Mouse (Mus musculus): ENCODE results near the gene Cer1. TPM values are rescaled to one million over a fixed set of nuclear protein-coding genes. Genes with fewer than 3 reads are reported as not detected.

Gene Cer1
- polyA plus RNA-seq, 1 experiment from 2014 or later = 0.05 TPM

DNA sequence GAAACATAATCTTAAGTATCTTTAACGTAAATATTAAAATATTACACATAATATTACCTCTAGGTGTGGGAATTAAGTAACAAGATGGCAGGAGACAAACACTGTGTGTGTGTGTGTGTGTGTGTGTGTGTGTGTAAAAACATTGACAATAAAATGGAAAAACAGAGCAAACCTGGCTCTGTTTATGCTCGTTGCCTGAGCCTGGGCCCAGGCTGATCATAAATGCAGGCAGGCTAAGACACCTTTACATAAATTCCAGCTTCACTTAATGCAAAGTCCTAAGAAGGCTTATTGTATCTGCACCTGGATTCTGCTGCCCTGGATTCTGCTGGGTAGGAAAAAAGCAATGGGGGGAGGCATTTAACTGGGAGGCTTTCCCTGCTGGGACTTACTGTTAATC, 6.6 kb upstream of the Cer1 start:
- ATAC-seq (ENCODE audit: low FRiP score, low TSS enrichment) = no peak
- no peak overlapping the region for H3K27ac ChIP-seq (replicated peaks)
- TF ChIP-seq EP300 (optimal IDR thresholded peaks at IDR 0.05) = no peak
- TF ChIP-seq CTCF (IDR thresholded peaks at IDR 0.05; ENCODE audit: low read depth) = no peak
- 61% methylated on average over 2 of the region's 2 CpGs for WGBS
- DNase-seq (ENCODE audit: low spot score) = no peak
- no peak overlapping the region for H3K4me3 ChIP-seq (ENCODE audit: low read depth, low read length)
- H3K27me3 ChIP-seq (ENCODE audit: control insufficient read depth, insufficient read depth, low read length) = no peaks in the 10 kb centered on the region
- H3K9me3 ChIP-seq (ENCODE audit: control insufficient read depth, low read length) = no peaks in the 10 kb centered on the region
- no peaks in the 10 kb centered on the region for H3K36me3 ChIP-seq (ENCODE audit: control insufficient read depth, insufficient read depth, low read length)
- H3K9ac ChIP-seq (ENCODE audit: low read length) = no peak overlapping the region
- no peak overlapping the region for H3K4me2 ChIP-seq (replicated peaks; ENCODE audit: low read depth)
- no peaks in the 10 kb centered on the region for H3K4me1 ChIP-seq (replicated peaks; ENCODE audit: control insufficient read depth, insufficient read depth)

DNA sequence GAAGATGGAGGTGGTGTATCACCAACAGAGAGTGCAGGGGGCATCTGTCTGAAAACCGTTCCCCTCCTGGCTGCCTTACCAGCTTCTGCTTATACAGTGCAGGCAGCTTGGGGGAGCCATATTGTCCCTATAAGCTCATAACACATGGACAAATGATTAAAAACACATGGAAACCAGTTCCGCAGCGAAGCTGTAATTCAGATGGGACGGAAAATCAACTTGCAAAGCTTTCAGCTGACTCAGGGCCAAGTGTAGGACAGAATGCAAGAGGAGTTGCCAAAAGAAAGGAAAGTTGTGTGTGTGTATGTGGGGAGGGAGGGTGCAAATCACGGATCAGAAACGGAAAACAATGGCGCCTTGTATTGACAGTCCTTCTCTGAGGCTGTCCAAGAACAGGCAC, 6.1 kb upstream of the Cer1 start:
- DNase-seq (ENCODE audit: low spot score) = no peak

DNA sequence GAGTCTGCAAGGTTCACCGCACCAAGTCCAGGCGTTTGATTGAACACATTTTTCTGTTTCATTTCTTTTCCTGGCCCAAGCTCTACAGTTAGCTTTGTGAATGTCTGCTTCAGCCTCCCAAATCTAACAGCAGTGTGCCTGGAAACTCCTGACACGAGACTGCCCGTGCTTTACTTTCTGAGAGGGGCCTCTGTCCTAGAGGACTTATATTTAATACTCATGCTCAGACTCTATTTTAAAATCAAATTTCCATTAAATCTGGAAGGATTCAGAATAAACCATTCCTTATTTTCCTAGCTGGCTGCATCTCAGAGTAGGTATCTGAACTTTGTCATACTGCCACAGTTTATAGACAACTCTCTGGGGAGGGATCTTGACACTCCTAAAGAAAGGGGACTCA, 5.6 kb upstream of the Cer1 start:
- no peaks in the 10 kb centered on the region for H3K27me3 ChIP-seq (ENCODE audit: control insufficient read depth, insufficient read depth, low read length)
- H3K36me3 ChIP-seq (ENCODE audit: control insufficient read depth, insufficient read depth, low read length) = no peaks in the 10 kb centered on the region
- TF ChIP-seq CTCF (IDR thresholded peaks at IDR 0.05; ENCODE audit: low read depth) = no peak
- TF ChIP-seq EP300 (optimal IDR thresholded peaks at IDR 0.05) = no peak
- peak overlapping the region; percentile 30; the same call in 1 of the 2 replicates for H3K27ac ChIP-seq (replicated peaks)
- H3K4me3 ChIP-seq (ENCODE audit: low read depth, low read length) = no peak overlapping the region
- WGBS = 60% methylated on average over 4 of the region's 4 CpGs
- H3K4me1 ChIP-seq (replicated peaks; ENCODE audit: control insufficient read depth, insufficient read depth) = no peaks in the 10 kb centered on the region
- H3K9me3 ChIP-seq (ENCODE audit: control insufficient read depth, low read length) = no peaks in the 10 kb centered on the region
- DNase-seq (ENCODE audit: low spot score) (no peak), ATAC-seq (ENCODE audit: low FRiP score, low TSS enrichment) (no peak)
- no peak overlapping the region for H3K4me2 ChIP-seq (replicated peaks; ENCODE audit: low read depth)
- H3K9ac ChIP-seq (ENCODE audit: low read length) = no peak overlapping the region

More for the DNA sequence above, 6.1 kb upstream of the Cer1 start:
- H3K4me2 ChIP-seq (replicated peaks; ENCODE audit: low read depth) = no peak overlapping the region; the same call in 1 of the 2 replicates
- H3K27ac ChIP-seq (replicated peaks) = 0 out of 2 replicates have a peak overlapping the region, but pooled peaks have one; percentile 30
- H3K27me3 ChIP-seq (ENCODE audit: control insufficient read depth, insufficient read depth, low read length) = no peaks in the 10 kb centered on the region
- H3K9ac ChIP-seq (ENCODE audit: low read length) = no peak overlapping the region
- whole genome bisulfite sequencing = 41% methylated on average over 7 of the region's 7 CpGs
- no peaks in the 10 kb centered on the region for H3K9me3 ChIP-seq (ENCODE audit: control insufficient read depth, low read length)
- no peak for ATAC-seq (ENCODE audit: low FRiP score, low TSS enrichment)
- no peaks in the 10 kb centered on the region for H3K36me3 ChIP-seq (ENCODE audit: control insufficient read depth, insufficient read depth, low read length)
- no peaks in the 10 kb centered on the region for H3K4me1 ChIP-seq (replicated peaks; ENCODE audit: control insufficient read depth, insufficient read depth)
- TF ChIP-seq CTCF (IDR thresholded peaks at IDR 0.05; ENCODE audit: low read depth) = peak; percentile 23
- TF ChIP-seq EP300 (optimal IDR thresholded peaks at IDR 0.05) = no peak
- H3K4me3 ChIP-seq (ENCODE audit: low read depth, low read length) = no peak overlapping the region

DNA sequence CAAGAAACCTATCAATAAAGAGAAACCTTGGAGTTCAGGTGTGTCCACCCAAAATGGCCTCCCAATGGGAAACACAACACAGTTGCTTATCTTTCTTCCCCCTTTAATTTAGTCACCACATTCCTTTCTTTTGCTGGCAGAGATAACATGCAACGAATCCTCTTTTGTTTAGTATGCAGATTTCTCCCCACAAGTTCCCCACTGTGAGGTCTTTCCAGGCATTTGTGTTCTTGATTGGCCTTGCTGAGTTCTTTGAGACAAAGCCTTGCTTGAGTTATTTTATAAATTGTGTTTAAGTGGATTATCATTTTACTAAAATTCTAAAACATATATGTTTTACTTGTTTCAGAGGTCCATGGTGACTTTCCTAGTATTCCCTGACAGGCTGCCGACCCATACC, 1.2 kb upstream of the Cer1 start:
- no peaks in the 10 kb centered on the region for H3K27me3 ChIP-seq (ENCODE audit: control insufficient read depth, insufficient read depth, low read length)
- no peak overlapping the region for H3K4me2 ChIP-seq (replicated peaks; ENCODE audit: low read depth)
- ATAC-seq (ENCODE audit: low FRiP score, low TSS enrichment) (no peak), DNase-seq (ENCODE audit: low spot score) (no peak)
- H3K4me1 ChIP-seq (replicated peaks; ENCODE audit: control insufficient read depth, insufficient read depth) = no peaks in the 10 kb centered on the region
- H3K36me3 ChIP-seq (ENCODE audit: control insufficient read depth, insufficient read depth, low read length) = no peaks in the 10 kb centered on the region
- TF ChIP-seq EP300 (optimal IDR thresholded peaks at IDR 0.05) = no peak
- no peak for TF ChIP-seq CTCF (IDR thresholded peaks at IDR 0.05; ENCODE audit: low read depth)
- WGBS = 63% methylated on average over 2 of the region's 2 CpGs
- no peak overlapping the region for H3K9ac ChIP-seq (ENCODE audit: low read length)
- H3K9me3 ChIP-seq (ENCODE audit: control insufficient read depth, low read length) = no peaks in the 10 kb centered on the region
- H3K4me3 ChIP-seq (ENCODE audit: low read depth, low read length) = no peak overlapping the region
- H3K27ac ChIP-seq (replicated peaks) = no peak overlapping the region

DNA sequence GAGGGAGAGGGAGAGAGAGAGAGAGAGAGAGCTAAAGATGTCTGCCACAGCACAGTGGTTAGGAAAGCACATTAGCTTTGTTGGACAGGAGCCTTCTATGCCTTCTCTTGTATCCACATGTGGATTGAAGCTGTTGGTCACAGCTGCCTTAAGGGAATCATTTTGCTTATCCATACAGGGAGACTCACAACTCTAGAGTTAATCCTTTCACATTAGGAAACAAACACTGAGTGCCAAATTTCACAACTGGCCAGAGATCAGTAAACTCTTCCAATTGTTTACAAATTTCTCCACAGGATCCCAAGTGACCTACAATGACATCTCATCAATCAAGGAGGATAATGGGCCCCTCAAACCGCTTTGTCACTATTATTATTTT, 576 bp upstream of the Cer1 start:
- H3K4me1 ChIP-seq (replicated peaks; ENCODE audit: control insufficient read depth, insufficient read depth) = no peaks in the 10 kb centered on the region
- WGBS = 44% methylated on average over 1 of the region's 1 CpGs
- no peaks in the 10 kb centered on the region for H3K27me3 ChIP-seq (ENCODE audit: control insufficient read depth, insufficient read depth, low read length)
- no peak for DNase-seq (ENCODE audit: low spot score)
- no peaks in the 10 kb centered on the region for H3K9me3 ChIP-seq (ENCODE audit: control insufficient read depth, low read length)
- H3K9ac ChIP-seq (ENCODE audit: low read length) = no peak overlapping the region
- H3K4me2 ChIP-seq (replicated peaks; ENCODE audit: low read depth) = no peak overlapping the region
- no peak for ATAC-seq (ENCODE audit: low FRiP score, low TSS enrichment)
- H3K36me3 ChIP-seq (ENCODE audit: control insufficient read depth, insufficient read depth, low read length) = no peaks in the 10 kb centered on the region
- no peak overlapping the region for H3K27ac ChIP-seq (replicated peaks)
- TF ChIP-seq CTCF (IDR thresholded peaks at IDR 0.05; ENCODE audit: low read depth) (no peak), EP300 (optimal IDR thresholded peaks at IDR 0.05) (no peak)
- H3K4me3 ChIP-seq (ENCODE audit: low read depth, low read length) = no peak overlapping the region

DNA sequence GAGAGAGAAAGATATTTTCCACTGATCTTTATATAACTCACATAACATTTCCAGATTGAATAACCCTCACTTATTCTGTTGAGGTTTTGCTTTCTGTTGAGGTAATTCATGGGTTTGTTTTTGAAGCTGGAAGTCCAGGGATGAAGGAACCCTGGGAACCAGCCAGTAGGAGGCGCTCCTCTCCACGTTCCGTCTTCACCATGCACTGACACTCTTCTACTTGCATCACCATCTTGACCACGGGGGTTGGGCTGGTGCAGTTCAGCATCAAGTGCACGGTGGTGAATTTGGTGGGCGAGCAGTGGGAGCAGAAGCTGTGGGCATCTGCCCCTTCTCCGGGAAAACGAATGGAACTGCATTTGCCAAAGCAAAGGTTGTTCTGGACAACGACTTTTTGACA, 2.4 kb downstream of the Cer1 start:
- Histone ChIP-seq H3K27me3 (ENCODE audit: control insufficient read depth, insufficient read depth, low read length) (no peaks in the 10 kb centered on the region), H3K36me3 (ENCODE audit: control insufficient read depth, insufficient read depth, low read length) (no peaks in the 10 kb centered on the region), H3K9me3 (ENCODE audit: control insufficient read depth, low read length) (no peaks in the 10 kb centered on the region), H3K9ac (ENCODE audit: low read length) (no peak overlapping the region), H3K27ac (replicated peaks) (no peak overlapping the region), H3K4me3 (ENCODE audit: low read depth, low read length) (no peak overlapping the region), H3K4me1 (replicated peaks; ENCODE audit: control insufficient read depth, insufficient read depth) (no peaks in the 10 kb centered on the region), H3K4me2 (replicated peaks; ENCODE audit: low read depth) (no peak overlapping the region)
- no peak for DNase-seq (ENCODE audit: low spot score)
- TF ChIP-seq CTCF (IDR thresholded peaks at IDR 0.05; ENCODE audit: low read depth) (peak; percentile 34; the same call in 1 of the 2 replicates), EP300 (optimal IDR thresholded peaks at IDR 0.05) (no peak)
- 83% methylated on average over 9 of the region's 9 CpGs for WGBS
- no peak for ATAC-seq (ENCODE audit: low FRiP score, low TSS enrichment)
